Mouse (Mus musculus): ENCODE data around the gene Grin3b. TPM values are rescaled to one million over a fixed set of nuclear protein-coding genes. Genes with fewer than 3 reads are reported as not detected.

The Grin3b gene
- polyA plus RNA-seq, 2 experiments from 2014 or later: 0.58 TPM; not detected in 1

- peak; percentile 21 for ATAC-seq
Measured at GRCm38 (mm10) chr10:80018739-80019297, 48.3 kb downstream of the Grin3b start.

GRCm38 (mm10) chr10:80019471-80020131 is 49.1 kb downstream of the Grin3b start:
- ATAC-seq: no peak

GRCm38 (mm10) chr10:80020191-80020590 is 49.7 kb downstream of the Grin3b start:
- ATAC-seq: no peak

- no peak for ATAC-seq
Measured at GRCm38 (mm10) chr10:80020603-80021319, 50.2 kb downstream of the Grin3b start.

GRCm38 (mm10) chr10:80021320-80021641 is 50.8 kb downstream of the Grin3b start:
- no peak for ATAC-seq

- ATAC-seq: no peak
Measured at GRCm38 (mm10) chr10:80022164-80022563, 51.6 kb downstream of the Grin3b start.

GRCm38 (mm10) chr10:80022806-80023205 is 52.3 kb downstream of the Grin3b start:
- no peak for ATAC-seq

- peak; percentile 23 for ATAC-seq
Measured at GRCm38 (mm10) chr10:80023758-80024157, 53.2 kb downstream of the Grin3b start.

- peak; percentile 88 for ATAC-seq
Measured at GRCm38 (mm10) chr10:80024229-80025043, 53.9 kb downstream of the Grin3b start.

GRCm38 (mm10) chr10:80025044-80025347 is 54.5 kb downstream of the Grin3b start:
- no peak for ATAC-seq

GRCm38 (mm10) chr10:80025463-80025862 is 54.9 kb downstream of the Grin3b start:
- no peak for ATAC-seq

GRCm38 (mm10) chr10:80025889-80026288 is 55.4 kb downstream of the Grin3b start:
- no peak for ATAC-seq

Other genes with a start within 250 kb of the Grin3b start
- gene Polrmt, start 224.1 kb upstream of the Grin3b start, polyA plus RNA-seq (2017; shearing (Covaris generic)): 10 to 100 TPM; 18.0 to 23.4 TPM
- not detected for gene Fgf22, start 215.6 kb upstream of the Grin3b start, polyA plus RNA-seq (2017; shearing (Covaris generic))
- 1 to 10 TPM; 3.4 to 3.5 TPM for gene Rnf126, start 203.8 kb upstream of the Grin3b start, polyA plus RNA-seq (2017; shearing (Covaris generic))
- under 1 TPM in 1 of 2 experiments, not detected in 1; 0.53 TPM for gene Fstl3, start 193.4 kb upstream of the Grin3b start, polyA plus RNA-seq (2017; shearing (Covaris generic))
- gene Prss57, start 179.8 kb upstream of the Grin3b start, polyA plus RNA-seq (2017; shearing (Covaris generic)): not detected
- gene Palm, start 177.1 kb upstream of the Grin3b start, polyA plus RNA-seq (2017; shearing (Covaris generic)): under 1 TPM in 1 of 2 experiments, not detected in 1; 0.23 TPM
- gene Misp, start 149.7 kb upstream of the Grin3b start, polyA plus RNA-seq (2017; shearing (Covaris generic)): under 1 TPM in 1 of 2 experiments, not detected in 1; 0.27 TPM
- gene Ptbp1, start 116.3 kb upstream of the Grin3b start, polyA plus RNA-seq (2017; shearing (Covaris generic)): 100 to 1,000 TPM; 103 to 274 TPM
- not detected for gene Prtn3, start 96.2 kb upstream of the Grin3b start, polyA plus RNA-seq (2017; shearing (Covaris generic))
- gene Plppr3, start 96.1 kb upstream of the Grin3b start, polyA plus RNA-seq (2017; shearing (Covaris generic)): 1 to 10 TPM; 2.1 to 4.5 TPM
- gene Elane, start 84.5 kb upstream of the Grin3b start, polyA plus RNA-seq (2017; shearing (Covaris generic)): not detected
- not detected for gene Cfd, start 79.9 kb upstream of the Grin3b start, polyA plus RNA-seq (2017; shearing (Covaris generic))
- gene Med16, start 61.8 kb upstream of the Grin3b start, polyA plus RNA-seq (2017; shearing (Covaris generic)): 1 to 10 TPM; 5.0 to 7.7 TPM
- gene Gm26602, start 59.9 kb upstream of the Grin3b start, polyA plus RNA-seq (2017; shearing (Covaris generic)): not detected
- gene Kiss1r, start 53.7 kb upstream of the Grin3b start, polyA plus RNA-seq (2017; shearing (Covaris generic)): under 1 TPM in 1 of 2 experiments, not detected in 1; 0.09 TPM
- gene R3hdm4, start 49.5 kb upstream of the Grin3b start, polyA plus RNA-seq (2017; shearing (Covaris generic)): 100 to 1,000 TPM in 1 of 2 experiments, 10 to 100 TPM in 1; 93.5 to 104 TPM
- 1 to 10 TPM; 2.7 to 3.3 TPM for gene Arid3a, start 43.7 kb upstream of the Grin3b start, polyA plus RNA-seq (2017; shearing (Covaris generic))
- gene Wdr18, start 10.6 kb upstream of the Grin3b start, polyA plus RNA-seq (2017; shearing (Covaris generic)): 10 to 100 TPM; 65.1 to 77.5 TPM
- gene Tmem259, start 13.6 kb downstream of the Grin3b start, polyA plus RNA-seq (2017; shearing (Covaris generic)): 1 to 10 TPM; 1.2 to 2.5 TPM
- 100 to 1,000 TPM; 904 to 969 TPM for gene Cnn2, start 17.9 kb downstream of the Grin3b start, polyA plus RNA-seq (2017; shearing (Covaris generic))
- gene Abca7, start 25.8 kb downstream of the Grin3b start, polyA plus RNA-seq (2017; shearing (Covaris generic)): 10 to 100 TPM; 11.4 to 16.4 TPM
- 100 to 1,000 TPM; 233 to 369 TPM for gene Arhgap45, start 45.9 kb downstream of the Grin3b start, polyA plus RNA-seq (2017; shearing (Covaris generic))
- 100 to 1,000 TPM; 194 to 220 TPM for gene Polr2e, start 69.1 kb downstream of the Grin3b start, polyA plus RNA-seq (2017; shearing (Covaris generic))
- gene Gpx4, start 76.5 kb downstream of the Grin3b start, polyA plus RNA-seq (2017; shearing (Covaris generic)): 100 to 1,000 TPM; 450 to 480 TPM
- 10 to 100 TPM; 28.4 to 54.8 TPM for gene Sbno2, start 134.9 kb downstream of the Grin3b start, polyA plus RNA-seq (2017; shearing (Covaris generic))
- 10 to 100 TPM; 19.2 to 30.7 TPM for gene Stk11, start 145.1 kb downstream of the Grin3b start, polyA plus RNA-seq (2017; shearing (Covaris generic))
- gene Atp5d, start 167.9 kb downstream of the Grin3b start, polyA plus RNA-seq (2017; shearing (Covaris generic)): 100 to 1,000 TPM; 303 to 370 TPM
- 1 to 10 TPM; 1.3 to 1.4 TPM for gene Cbarp, start 170.1 kb downstream of the Grin3b start, polyA plus RNA-seq (2017; shearing (Covaris generic))
- 1 to 10 TPM; 4.6 to 8.2 TPM for gene Midn, start 177.6 kb downstream of the Grin3b start, polyA plus RNA-seq (2017; shearing (Covaris generic))
- 100 to 1,000 TPM; 124 to 272 TPM for gene Cirbp, start 195.3 kb downstream of the Grin3b start, polyA plus RNA-seq (2017; shearing (Covaris generic))
- 10 to 100 TPM; 21.6 to 23.5 TPM for gene 1600002K03Rik, start 202.2 kb downstream of the Grin3b start, polyA plus RNA-seq (2017; shearing (Covaris generic))
- under 1 TPM in 1 of 2 experiments, not detected in 1; 0.28 TPM for gene Efna2, start 208.8 kb downstream of the Grin3b start, polyA plus RNA-seq (2017; shearing (Covaris generic))